Mouse (Mus musculus) limb, embryonic 12.5 days (tissue): ENCODE data around the gene Prkx. TPM values are rescaled to one million over a fixed set of nuclear protein-coding genes. Genes with fewer than 3 reads are reported as not detected.

Experiments used
- ATAC-seq: fragments of 200-750 bp; cut with Nextera tagmentation; 2 replicates; pipeline ENCODE4 v1.8.0; 2017; ENCODE audit warnings: low read depth, moderate TSS enrichment; ENCODE audit not compliant: insufficient number of reproducible peaks, insufficient read depth, low FRiP score, low TSS enrichment
- H3K27ac ChIP-seq: fragments of 300-500 bp; sonication (generic); 2 replicates; pipeline ENCODE4 v1.5.1; 2016; ENCODE audit warnings: mild to moderate bottlenecking, moderate library complexity
- H3K27me3 ChIP-seq: fragments of 300-500 bp; sonication (generic); 2 replicates; pipeline ENCODE4 v1.6.1; 2016; ENCODE audit warnings: mild to moderate bottlenecking, moderate library complexity
- H3K36me3 ChIP-seq: fragments of 300-500 bp; sonication (generic); 2 replicates; pipeline ENCODE4 v1.6.1; 2016; ENCODE audit warnings: mild to moderate bottlenecking, moderate library complexity
- H3K4me1 ChIP-seq: fragments of 300-500 bp; sonication (generic); replicated peaks from 2 replicates; pipeline ENCODE4 v1.6.1; 2016
- H3K4me2 ChIP-seq: fragments of 300-500 bp; sonication (generic); 2 replicates; pipeline ENCODE4 v1.6.1; 2016; ENCODE audit warnings: mild to moderate bottlenecking, moderate library complexity
- H3K4me3 ChIP-seq: fragments of 300-500 bp; sonication (generic); replicated peaks from 2 replicates; pipeline ENCODE4 v1.5.1; 2016; ENCODE audit warnings: mild to moderate bottlenecking
- H3K9ac ChIP-seq: fragments of 300-500 bp; sonication (generic); replicated peaks from 2 replicates; pipeline ENCODE4 v1.6.1; 2016; ENCODE audit warnings: mild to moderate bottlenecking, moderate library complexity
- H3K9me3 ChIP-seq: fragments of 300-500 bp; sonication (generic); 2 replicates; pipeline ENCODE4 v1.6.1; 2016; ENCODE audit warnings: mild to moderate bottlenecking, moderate library complexity
- WGBS: fragments of 180-500 bp; shearing (Covaris S2); methylation state at CpG from one replicate; pipeline ENCODE4 v1.1.7; 2016; 5-methylcytosine and 5-hydroxymethylcytosine counted together
- polyA plus RNA-seq: library from polyadenylated mRNA; unstranded; fragments of >200 nt; fragmentation: Nextera tagmentation; extraction: Ambion mirVana; gene quantifications from 2 replicates; pipeline ENCODE4 v1.2.1, GENCODE M21; 2016

Gene Prkx
- polyA plus RNA-seq, 1 experiment from 2014 or later: 13.1 TPM

DNA sequence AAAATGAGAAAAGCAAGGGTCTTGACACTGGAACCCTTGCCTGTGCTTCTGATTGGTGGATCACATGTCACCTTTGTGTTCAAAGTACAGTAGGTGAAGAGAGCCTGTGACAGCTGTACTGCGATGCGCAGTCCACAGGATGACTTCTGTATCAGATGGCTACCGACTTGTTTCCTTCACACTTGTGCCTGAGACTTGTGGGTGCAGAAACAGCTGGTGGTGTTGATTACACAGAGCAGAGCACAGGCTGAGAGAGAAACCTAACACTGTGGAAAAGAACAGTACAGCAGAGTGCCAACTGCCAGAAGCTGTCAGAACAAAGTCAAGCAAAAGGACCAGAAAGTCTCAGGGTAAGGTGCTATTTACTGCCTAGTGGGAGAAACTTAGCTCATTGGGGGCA lies 7.4 kb downstream of the Prkx start:
- Histone ChIP-seq H3K9ac (no peak overlapping the region), H3K27me3 (no peaks in the 10 kb centered on the region), H3K4me3 (no peak overlapping the region), H3K9me3 (no peaks in the 10 kb centered on the region), H3K4me1 (no peaks in the 10 kb centered on the region), H3K36me3 (0 out of 2 replicates have a peak, but pooled peaks cover 5% of the 10 kb centered on the region), H3K27ac (no peak overlapping the region), H3K4me2 (no peak overlapping the region)
- 98% methylated on average over 3 of the region's 3 CpGs for WGBS
- ATAC-seq: peak; percentile 47; the same call in 1 of the 2 replicates

DNA sequence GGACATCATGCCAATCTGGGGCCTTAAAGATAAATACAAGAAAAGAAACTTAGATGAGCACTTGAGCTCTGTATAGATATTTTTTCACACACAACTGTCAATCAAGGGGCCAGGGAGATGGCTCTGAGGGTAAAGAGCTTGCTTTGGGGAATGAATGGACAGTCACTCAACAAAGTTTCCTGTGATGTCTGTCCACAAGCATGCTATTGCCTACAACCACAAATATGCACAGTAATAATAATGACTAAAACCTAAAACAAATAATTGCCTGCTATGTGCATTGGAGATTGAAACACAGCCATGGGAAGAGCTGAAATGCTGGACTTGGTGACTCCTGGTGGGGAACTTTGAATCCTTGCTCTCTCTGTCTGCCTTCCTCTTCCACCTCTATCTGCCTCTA lies 9.7 kb downstream of the Prkx start:
- Histone ChIP-seq H3K36me3 (peaks cover 9% of the 10 kb centered on the region; the same call in 1 of the 2 replicates), H3K27me3 (no peaks in the 10 kb centered on the region), H3K4me2 (no peak overlapping the region), H3K4me1 (no peaks in the 10 kb centered on the region), H3K9me3 (no peaks in the 10 kb centered on the region), H3K9ac (no peak overlapping the region), H3K27ac (no peak overlapping the region), H3K4me3 (no peak overlapping the region)
- ATAC-seq: no peak

DNA sequence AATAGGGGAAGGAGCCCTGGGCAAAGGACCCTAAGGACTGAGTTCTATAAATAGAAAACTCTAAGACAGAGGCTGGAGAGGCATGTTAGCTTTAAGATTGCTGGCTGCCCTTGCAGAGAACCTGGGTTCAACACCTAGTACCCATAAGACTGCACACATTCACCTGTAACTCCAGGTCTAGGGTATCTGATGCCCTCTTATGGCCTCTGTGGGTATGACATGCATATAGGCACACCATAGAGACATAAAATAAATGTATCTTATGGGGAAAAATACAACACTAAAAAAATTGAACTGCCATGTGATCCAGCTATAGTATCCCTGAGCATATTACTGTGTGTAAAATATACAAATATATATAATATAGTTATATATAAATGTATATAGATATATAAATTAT lies 18.3 kb downstream of the Prkx start:
- Histone ChIP-seq H3K27me3 (no peaks in the 10 kb centered on the region), H3K36me3 (peaks cover 22% of the 10 kb centered on the region; the same call in 1 of the 2 replicates), H3K4me1 (no peaks in the 10 kb centered on the region), H3K4me2 (no peak overlapping the region), H3K4me3 (no peak overlapping the region), H3K27ac (no peak overlapping the region), H3K9ac (no peak overlapping the region), H3K9me3 (no peaks in the 10 kb centered on the region)
- ATAC-seq: no peak

DNA sequence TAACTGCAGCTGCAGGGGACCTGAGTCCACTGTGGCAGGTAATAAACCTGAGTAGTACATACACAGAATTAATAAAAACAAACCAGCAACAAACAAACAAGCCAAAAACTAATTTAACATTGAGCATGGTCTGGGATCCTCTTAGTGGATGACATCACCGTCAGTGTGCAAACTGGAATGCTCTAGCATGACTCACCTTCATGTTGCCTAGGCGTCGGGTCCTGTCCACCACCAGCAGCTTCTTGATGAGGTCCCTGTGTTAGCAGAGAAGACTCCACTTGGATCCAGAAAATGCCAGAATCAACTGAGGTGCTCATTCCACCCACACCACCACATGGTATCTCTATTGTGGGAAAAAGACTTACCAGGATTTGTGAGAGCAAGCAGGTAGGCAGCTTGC lies 30.9 kb downstream of the Prkx start:
- Histone ChIP-seq H3K4me1 (no peaks in the 10 kb centered on the region), H3K4me3 (no peak overlapping the region), H3K9me3 (no peaks in the 10 kb centered on the region), H3K4me2 (no peak overlapping the region), H3K9ac (no peak overlapping the region), H3K27me3 (no peaks in the 10 kb centered on the region), H3K27ac (no peak overlapping the region), H3K36me3 (peaks cover 20% of the 10 kb centered on the region)
- 97% methylated on average over 3 of the region's 3 CpGs for WGBS
- ATAC-seq: no peak

DNA sequence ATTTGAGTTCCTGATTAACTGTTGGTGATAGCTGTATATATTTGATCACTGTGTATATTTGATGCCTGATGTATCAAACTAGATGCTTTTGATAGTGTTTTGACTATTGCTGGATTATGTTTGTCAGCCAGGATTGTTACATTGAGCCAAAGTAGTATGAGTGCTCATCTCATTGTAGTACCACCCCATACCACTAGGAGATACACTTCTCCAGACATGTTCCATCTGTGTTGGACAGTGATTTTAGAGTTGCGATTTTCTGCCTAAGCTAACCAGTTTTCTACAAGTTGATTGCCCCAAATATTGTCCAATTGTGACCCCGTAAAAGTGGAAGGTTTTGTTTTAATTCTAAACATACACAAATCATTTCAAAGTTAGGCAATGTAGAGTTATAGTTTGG lies 51.8 kb downstream of the Prkx start:
- H3K9ac ChIP-seq: no peak overlapping the region
- no peaks in the 10 kb centered on the region for H3K36me3 ChIP-seq
- no peak for ATAC-seq
- 75% methylated on average over 2 of the region's 2 CpGs for WGBS
- H3K9me3 ChIP-seq: no peaks in the 10 kb centered on the region
- no peak overlapping the region for H3K27ac ChIP-seq
- H3K4me2 ChIP-seq: no peak overlapping the region
- no peak overlapping the region for H3K4me3 ChIP-seq
- H3K27me3 ChIP-seq: no peaks in the 10 kb centered on the region
- H3K4me1 ChIP-seq: no peaks in the 10 kb centered on the region

DNA sequence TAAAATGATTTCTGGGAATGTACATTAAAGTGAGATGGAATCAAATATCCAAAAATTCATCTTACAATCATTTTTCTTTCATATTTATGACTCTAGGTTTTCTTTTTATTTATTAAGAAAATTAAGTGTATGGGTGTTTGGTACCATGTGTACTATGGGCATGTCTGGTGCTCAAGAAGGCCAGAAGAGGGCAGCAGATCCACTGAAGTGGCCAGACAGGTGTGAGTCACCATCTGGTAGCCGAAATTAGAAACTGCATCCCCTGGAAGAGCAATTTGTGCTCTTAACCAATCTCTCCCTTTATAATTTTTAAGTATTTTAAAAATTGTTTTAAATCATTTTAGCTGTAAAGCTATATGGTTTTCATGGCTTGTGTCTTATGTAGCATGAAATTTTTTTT lies 54.7 kb downstream of the Prkx start:
- Histone ChIP-seq H3K27ac (no peak overlapping the region), H3K27me3 (no peaks in the 10 kb centered on the region), H3K9ac (no peak overlapping the region), H3K4me3 (no peak overlapping the region), H3K36me3 (no peaks in the 10 kb centered on the region), H3K4me2 (no peak overlapping the region), H3K9me3 (no peaks in the 10 kb centered on the region), H3K4me1 (no peaks in the 10 kb centered on the region)
- 27% methylated on average over 1 of the region's 1 CpGs for WGBS
- ATAC-seq: no peak

DNA sequence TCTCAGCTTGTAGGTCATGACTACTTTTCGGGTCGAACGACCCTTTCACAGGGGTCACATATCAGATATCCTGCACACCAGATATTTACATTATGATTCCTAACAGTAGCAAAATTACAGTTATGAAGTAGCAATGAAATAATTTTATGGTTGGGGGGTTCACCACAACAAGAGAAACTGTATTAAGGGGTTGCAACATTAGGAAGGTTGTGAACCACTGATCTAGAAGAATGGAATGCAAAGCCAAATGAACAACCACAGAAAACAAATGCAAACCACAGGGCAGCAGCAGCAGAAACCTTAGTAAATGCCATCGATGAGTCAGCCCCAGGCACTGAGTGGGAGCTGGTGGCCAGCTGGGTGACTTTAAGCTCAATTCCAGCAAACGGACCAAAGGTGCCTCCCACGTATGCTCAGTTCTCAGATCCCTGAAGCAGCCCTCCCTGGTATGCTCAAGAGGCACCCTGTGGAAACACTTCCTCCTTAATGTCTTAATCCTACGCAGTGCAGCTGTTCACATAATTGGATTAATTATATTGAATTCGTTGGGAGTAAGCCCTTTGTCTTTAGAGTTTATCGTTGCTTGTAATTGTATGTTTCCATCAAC lies 62.0 kb downstream of the Prkx start:
- no peak overlapping the region for H3K4me3 ChIP-seq
- no peaks in the 10 kb centered on the region for H3K4me1 ChIP-seq
- no peaks in the 10 kb centered on the region for H3K36me3 ChIP-seq
- no peaks in the 10 kb centered on the region for H3K9me3 ChIP-seq
- no peak overlapping the region for H3K27ac ChIP-seq
- H3K9ac ChIP-seq: no peak overlapping the region
- ATAC-seq: no peak
- no peaks in the 10 kb centered on the region for H3K27me3 ChIP-seq
- no peak overlapping the region for H3K4me2 ChIP-seq
- WGBS: 73% methylated on average over 9 of the region's 9 CpGs

DNA sequence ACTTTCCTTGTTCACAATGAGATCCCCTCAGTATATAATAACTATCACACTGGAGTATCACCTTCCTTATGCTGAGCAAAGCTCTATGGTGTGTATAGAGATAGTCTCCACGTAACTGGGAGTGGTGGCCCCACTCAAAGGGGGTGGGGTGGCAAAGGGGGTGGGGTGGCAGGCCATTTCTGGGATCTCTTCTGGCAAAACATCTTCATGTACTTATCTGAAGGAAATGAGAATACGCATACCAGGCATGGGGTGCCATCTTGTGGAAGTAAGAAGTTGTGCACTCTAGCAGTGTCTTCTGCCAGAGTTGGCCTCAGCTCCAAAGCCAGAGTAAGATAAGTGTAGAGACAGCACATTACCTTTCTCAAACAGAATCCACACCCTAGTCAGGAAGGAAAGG lies 75.8 kb downstream of the Prkx start:
- Histone ChIP-seq H3K9me3 (no peaks in the 10 kb centered on the region), H3K4me1 (no peaks in the 10 kb centered on the region), H3K27ac (no peak overlapping the region), H3K4me3 (no peak overlapping the region), H3K27me3 (no peaks in the 10 kb centered on the region), H3K36me3 (no peaks in the 10 kb centered on the region), H3K4me2 (no peak overlapping the region), H3K9ac (no peak overlapping the region)
- WGBS: 27% methylated on average over 2 of the region's 2 CpGs
- no peak for ATAC-seq

Other genes with a start within 250 kb of the Prkx start
- gene Pbsn, start 57.3 kb upstream of the Prkx start, polyA plus RNA-seq: not detected in 2 replicates
- not detected in 2 replicates for gene Gm14744, start 68.5 kb upstream of the Prkx start, polyA plus RNA-seq
- not detected in 2 replicates for gene 5430402E10Rik, start 128.8 kb upstream of the Prkx start, polyA plus RNA-seq